Mouse (Mus musculus): ENCODE results near the gene Hacd1. TPM values are rescaled to one million over a fixed set of nuclear protein-coding genes. Genes with fewer than 3 reads are reported as not detected.
A peak's percentile ranks its signal among the peaks of the same experiment; 100 is the strongest.

Gene Hacd1
- polyA plus RNA-seq, 1 experiment from 2014 or later, result 32.0 TPM

DNA sequence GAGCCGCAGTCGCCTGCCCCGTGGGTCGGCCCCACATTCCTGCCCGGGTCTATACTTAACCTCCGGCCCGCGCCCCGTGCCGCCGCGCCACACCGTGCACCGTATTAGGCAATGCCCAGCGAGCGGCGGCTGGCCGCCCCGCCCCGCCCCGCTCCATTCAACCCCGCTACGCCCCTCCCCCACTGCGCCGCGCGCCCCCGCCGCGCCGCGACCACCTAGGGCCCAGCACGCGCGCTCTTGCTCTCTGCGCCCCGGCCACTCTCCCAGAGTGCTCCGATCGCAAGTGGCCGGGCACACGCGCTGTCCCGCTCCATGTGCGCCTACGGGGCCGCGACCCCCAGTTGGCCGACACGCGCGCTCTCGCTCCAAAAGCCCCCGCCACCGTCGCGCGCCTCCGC is 768 bp downstream of the Hacd1 start:
- no peaks in the 10 kb centered on the region for H3K27me3 ChIP-seq
- under 1% methylated on average over 56 of the region's 58 CpGs for WGBS
- no peaks in the 10 kb centered on the region for H3K36me3 ChIP-seq (replicated peaks)
- ATAC-seq (ENCODE audit: low FRiP score), result peak; percentile 94
- H3K4me1 ChIP-seq, result peaks cover 6% of the 10 kb centered on the region
- H3K4me3 ChIP-seq (replicated peaks), result peak overlapping the region; percentile 72
- H3K9me3 ChIP-seq, result no peaks in the 10 kb centered on the region
- H3K9ac ChIP-seq, result peak overlapping the region; percentile 79
- peak overlapping the region; percentile 73 for H3K4me2 ChIP-seq
- peak overlapping the region; percentile 89 for H3K27ac ChIP-seq

DNA sequence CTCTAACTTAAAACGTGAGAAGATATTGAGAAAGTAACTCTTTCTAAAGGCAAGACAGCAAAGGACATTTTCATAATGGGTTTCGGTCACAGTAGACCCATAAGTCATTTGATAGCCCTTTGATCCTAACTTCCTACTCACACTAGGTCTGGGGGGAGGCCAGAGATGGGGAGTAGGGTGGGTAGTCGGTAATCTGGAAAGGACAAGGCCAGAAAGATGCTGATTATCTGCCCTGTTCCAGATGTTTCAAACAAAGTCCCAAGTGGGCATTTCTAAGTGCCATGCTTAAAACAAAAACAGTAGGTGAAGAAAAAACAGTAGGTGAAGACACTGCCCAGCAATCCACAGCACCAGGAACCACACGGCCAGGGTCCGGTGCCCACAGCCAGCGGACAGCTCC is 1.2 kb downstream of the Hacd1 start:
- no peaks in the 10 kb centered on the region for H3K27me3 ChIP-seq
- H3K9me3 ChIP-seq, result no peaks in the 10 kb centered on the region
- peak overlapping the region; percentile 79 for H3K9ac ChIP-seq
- H3K4me3 ChIP-seq (replicated peaks), result peak overlapping the region; percentile 72
- H3K36me3 ChIP-seq (replicated peaks), result no peaks in the 10 kb centered on the region
- peaks cover 6% of the 10 kb centered on the region for H3K4me1 ChIP-seq
- ATAC-seq (ENCODE audit: low FRiP score), result peak; percentile 7
- peak overlapping the region; percentile 89 for H3K27ac ChIP-seq
- peak overlapping the region; percentile 73 for H3K4me2 ChIP-seq
- 7% methylated on average over 6 of the region's 6 CpGs for WGBS

DNA sequence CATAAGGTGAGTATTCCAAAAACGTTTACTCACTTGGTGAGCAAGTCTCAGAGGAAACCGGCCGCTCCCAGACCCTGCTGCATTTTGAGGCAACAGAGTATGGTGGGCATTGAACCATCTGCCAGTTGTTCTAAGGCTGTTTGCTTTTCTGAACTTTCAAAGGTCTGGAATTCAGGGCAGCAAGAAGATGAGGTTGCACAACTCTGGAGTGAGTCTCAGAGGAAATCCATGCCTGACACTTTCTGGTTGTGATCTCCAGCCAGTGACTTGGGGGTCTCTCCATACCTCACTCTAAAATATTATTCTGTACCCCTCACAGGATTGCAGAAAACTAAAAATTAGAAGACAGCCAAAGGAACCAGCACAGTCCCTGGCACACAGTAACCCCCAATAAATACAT is 1.8 kb downstream of the Hacd1 start:
- no peak overlapping the region for H3K27ac ChIP-seq
- H3K4me2 ChIP-seq, result no peak overlapping the region
- no peaks in the 10 kb centered on the region for H3K9me3 ChIP-seq
- 56% methylated on average over 3 of the region's 3 CpGs for WGBS
- ATAC-seq (ENCODE audit: low FRiP score), result no peak
- no peak overlapping the region for H3K9ac ChIP-seq
- H3K4me3 ChIP-seq (replicated peaks), result no peak overlapping the region
- H3K27me3 ChIP-seq, result no peaks in the 10 kb centered on the region
- peaks cover 6% of the 10 kb centered on the region for H3K4me1 ChIP-seq
- no peaks in the 10 kb centered on the region for H3K36me3 ChIP-seq (replicated peaks)

DNA sequence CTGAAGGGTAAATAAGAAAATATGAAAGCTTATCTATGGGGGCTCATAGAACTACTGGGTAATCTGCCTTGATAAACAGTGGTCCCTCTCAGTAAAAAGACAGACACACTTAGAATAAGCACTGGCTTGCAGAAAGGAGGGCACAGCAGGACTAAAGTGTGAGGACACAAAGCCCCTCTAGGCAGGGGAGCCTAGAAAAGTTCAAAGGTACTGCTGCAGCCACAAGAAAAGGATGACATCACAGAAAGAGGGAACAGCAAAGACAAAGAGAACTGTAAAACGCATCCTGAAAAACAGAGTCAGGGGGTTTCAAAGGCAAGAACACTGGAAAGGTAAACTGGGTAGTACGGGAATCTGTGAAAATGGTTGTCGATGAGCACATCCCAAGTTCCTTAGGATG is 2.3 kb downstream of the Hacd1 start:
- no peaks in the 10 kb centered on the region for H3K9me3 ChIP-seq
- H3K27me3 ChIP-seq, result no peaks in the 10 kb centered on the region
- H3K9ac ChIP-seq, result no peak overlapping the region
- no peak overlapping the region for H3K27ac ChIP-seq
- H3K36me3 ChIP-seq (replicated peaks), result no peaks in the 10 kb centered on the region
- no peak overlapping the region for H3K4me3 ChIP-seq (replicated peaks)
- WGBS, result 39% methylated on average over 3 of the region's 3 CpGs
- no peak for ATAC-seq (ENCODE audit: low FRiP score)
- peaks cover 6% of the 10 kb centered on the region for H3K4me1 ChIP-seq
- no peak overlapping the region for H3K4me2 ChIP-seq

DNA sequence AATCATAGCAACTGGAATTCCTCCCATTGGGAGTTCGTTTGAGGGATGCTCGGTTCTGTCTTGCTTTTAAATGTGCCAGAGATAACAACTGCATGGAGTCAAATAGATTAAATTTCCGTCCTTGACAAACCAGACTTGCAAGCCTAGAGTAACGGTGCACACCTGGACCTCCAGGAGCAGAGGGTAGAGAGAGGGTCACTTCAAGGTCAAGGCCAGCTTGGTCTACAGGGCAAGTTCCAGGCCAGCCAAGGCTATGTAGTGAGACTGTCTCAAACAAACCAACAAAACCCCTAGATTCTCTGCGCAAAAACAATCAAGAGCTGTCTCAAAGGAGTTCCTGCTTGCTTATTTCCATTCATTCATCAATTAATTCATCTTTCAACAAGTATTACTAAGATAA is 7.1 kb downstream of the Hacd1 start:
- ATAC-seq (ENCODE audit: low FRiP score), result no peak
- no peak overlapping the region for H3K4me2 ChIP-seq
- H3K27me3 ChIP-seq, result no peaks in the 10 kb centered on the region
- H3K9me3 ChIP-seq, result no peaks in the 10 kb centered on the region
- WGBS, result 82% methylated on average over 5 of the region's 5 CpGs
- no peak overlapping the region for H3K9ac ChIP-seq
- H3K36me3 ChIP-seq (replicated peaks), result no peaks in the 10 kb centered on the region
- no peak overlapping the region for H3K27ac ChIP-seq
- peaks cover 3% of the 10 kb centered on the region; the same call in 1 of the 2 replicates for H3K4me1 ChIP-seq
- no peak overlapping the region for H3K4me3 ChIP-seq (replicated peaks)

DNA sequence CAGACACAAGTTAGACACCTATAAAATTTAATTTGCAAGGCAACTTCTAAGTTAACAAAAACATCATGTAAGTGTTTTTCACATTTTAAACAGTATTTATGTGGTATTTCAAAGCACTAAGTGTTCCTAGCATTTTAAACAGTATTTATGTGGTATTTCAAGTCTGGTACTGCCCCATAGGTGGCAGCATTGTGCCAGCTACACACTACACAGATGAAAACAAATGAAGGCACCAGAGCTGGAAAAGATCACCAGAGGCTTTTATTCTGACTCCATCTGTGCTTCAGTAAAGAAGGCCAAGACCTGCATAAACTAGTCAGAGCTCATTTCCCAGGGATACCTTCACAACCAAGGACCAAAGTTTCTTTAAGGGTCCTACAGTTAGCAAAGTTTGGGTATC is 7.6 kb downstream of the Hacd1 start:
- Histone ChIP-seq H3K9ac (no peak overlapping the region), H3K4me2 (no peak overlapping the region), H3K4me3 (replicated peaks) (no peak overlapping the region), H3K27ac (no peak overlapping the region), H3K4me1 (peaks cover 4% of the 10 kb centered on the region; the same call in 1 of the 2 replicates), H3K9me3 (no peaks in the 10 kb centered on the region), H3K27me3 (no peaks in the 10 kb centered on the region), H3K36me3 (replicated peaks) (no peaks in the 10 kb centered on the region)
- ATAC-seq (ENCODE audit: low FRiP score), result peak; percentile 80

DNA sequence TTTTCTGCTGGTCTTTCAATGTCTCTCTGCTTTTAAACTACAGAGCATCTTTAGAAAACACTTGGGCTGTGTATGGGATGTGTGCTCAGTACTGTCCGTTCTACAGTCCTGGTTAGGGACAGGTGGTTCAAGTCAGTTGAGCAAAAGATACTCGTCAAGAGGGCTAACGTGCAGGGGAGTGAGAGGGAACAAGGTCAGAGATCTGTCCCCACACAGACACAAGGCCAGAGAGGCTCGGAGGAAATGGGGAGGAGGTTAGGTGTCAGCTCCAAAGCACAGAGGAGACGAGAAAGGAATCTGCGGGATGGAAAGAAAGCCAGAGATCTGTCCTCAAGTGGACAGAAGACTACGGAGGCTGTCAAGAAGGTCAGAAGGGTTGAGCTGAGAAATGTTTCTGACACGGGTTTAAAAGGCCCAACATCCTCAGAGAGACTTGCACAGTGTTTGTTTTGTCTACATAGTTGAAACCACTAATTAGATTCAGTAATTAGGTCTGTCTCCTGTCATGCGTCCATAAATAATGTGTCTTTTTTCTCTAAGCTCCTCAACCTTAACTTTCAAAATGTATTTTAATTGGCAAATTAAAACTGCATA is 12.3 kb downstream of the Hacd1 start:
- WGBS, result 46% methylated on average over 9 of the region's 9 CpGs
- Histone ChIP-seq H3K9ac (no peak overlapping the region), H3K4me3 (replicated peaks) (no peak overlapping the region), H3K4me2 (no peak overlapping the region), H3K27ac (no peak overlapping the region), H3K4me1 (peaks cover 4% of the 10 kb centered on the region; the same call in 1 of the 2 replicates), H3K36me3 (replicated peaks) (no peaks in the 10 kb centered on the region), H3K9me3 (no peaks in the 10 kb centered on the region), H3K27me3 (no peaks in the 10 kb centered on the region)
- ATAC-seq (ENCODE audit: low FRiP score), result no peak

DNA sequence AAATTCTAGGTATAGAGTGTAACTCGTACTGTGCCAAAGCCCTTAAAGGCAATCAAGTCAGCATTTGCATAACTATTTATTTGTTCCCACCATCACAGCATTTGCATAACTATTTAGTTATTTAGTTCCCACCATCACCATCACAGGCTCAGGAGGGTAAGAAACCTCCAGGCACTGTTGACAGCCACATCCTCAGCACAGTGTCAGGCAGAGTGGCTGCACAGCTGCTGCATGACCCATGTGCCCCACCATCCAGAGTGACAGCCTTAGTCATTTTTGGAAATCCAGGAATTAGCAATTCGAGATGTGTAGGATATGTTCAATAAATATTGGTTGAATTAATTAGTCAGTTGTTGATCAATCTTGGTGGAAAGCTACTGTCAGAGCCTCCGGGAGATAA is 12.9 kb downstream of the Hacd1 start:
- WGBS, result 74% methylated on average over 3 of the region's 3 CpGs
- ATAC-seq (ENCODE audit: low FRiP score), result no peak
- Histone ChIP-seq H3K4me3 (replicated peaks) (no peak overlapping the region), H3K36me3 (replicated peaks) (no peaks in the 10 kb centered on the region), H3K27ac (no peak overlapping the region), H3K4me2 (no peak overlapping the region), H3K4me1 (peaks cover 4% of the 10 kb centered on the region; the same call in 1 of the 2 replicates), H3K9me3 (no peaks in the 10 kb centered on the region), H3K27me3 (no peaks in the 10 kb centered on the region), H3K9ac (no peak overlapping the region)

DNA sequence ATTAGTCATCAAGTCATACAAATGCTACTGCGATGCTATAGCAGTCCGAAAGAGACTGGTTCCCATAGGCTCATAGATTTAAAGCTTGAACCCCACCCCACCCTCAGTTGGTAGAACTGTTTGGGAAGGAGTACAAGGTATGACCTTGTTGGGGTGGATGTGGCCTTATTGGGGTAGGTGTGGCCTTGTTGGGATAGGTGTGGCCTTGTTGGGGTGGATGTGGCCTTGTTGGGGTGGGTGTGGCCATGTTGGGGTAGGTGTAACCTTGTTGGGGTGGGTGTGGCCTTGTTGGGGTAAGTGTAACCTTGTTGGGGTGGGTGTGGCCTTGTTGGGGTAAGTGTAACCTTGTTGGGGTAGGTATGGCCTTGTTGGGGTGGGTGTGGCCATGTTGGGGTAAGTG is 14.7 kb downstream of the Hacd1 start:
- H3K36me3 ChIP-seq (replicated peaks), result no peaks in the 10 kb centered on the region
- H3K4me3 ChIP-seq (replicated peaks), result no peak overlapping the region
- H3K27me3 ChIP-seq, result no peaks in the 10 kb centered on the region
- no peaks in the 10 kb centered on the region for H3K9me3 ChIP-seq
- no peak overlapping the region for H3K9ac ChIP-seq
- peaks cover 4% of the 10 kb centered on the region; the same call in 1 of the 2 replicates for H3K4me1 ChIP-seq
- no peak overlapping the region for H3K4me2 ChIP-seq
- no peak overlapping the region for H3K27ac ChIP-seq
- WGBS, result 93% methylated on average over 2 of the region's 2 CpGs
- no peak for ATAC-seq (ENCODE audit: low FRiP score)

DNA sequence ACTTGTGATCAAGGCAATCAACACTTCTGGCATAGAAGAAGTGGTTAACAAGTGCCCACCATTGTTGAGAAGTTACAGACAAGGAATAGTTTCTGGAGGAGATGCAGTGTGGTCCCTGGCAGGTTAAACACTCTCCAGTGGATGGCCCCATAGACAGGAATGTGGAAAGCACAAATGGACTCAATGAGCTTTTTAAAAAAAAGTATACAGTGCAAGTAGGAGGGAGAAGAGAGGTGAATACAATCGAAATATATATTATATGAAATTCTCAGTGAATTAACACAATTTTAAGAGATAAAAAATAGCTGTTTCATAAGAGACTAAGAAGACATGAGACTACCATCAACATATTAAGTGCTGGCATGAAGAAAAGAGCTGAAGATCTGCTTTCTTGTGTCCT is 36.7 kb downstream of the Hacd1 start:
- Histone ChIP-seq H3K4me1 (no peaks in the 10 kb centered on the region), H3K4me3 (replicated peaks) (no peak overlapping the region), H3K27me3 (no peaks in the 10 kb centered on the region), H3K36me3 (replicated peaks) (no peaks in the 10 kb centered on the region), H3K4me2 (no peak overlapping the region), H3K27ac (no peak overlapping the region), H3K9ac (no peak overlapping the region), H3K9me3 (no peaks in the 10 kb centered on the region)
- ATAC-seq (ENCODE audit: low FRiP score), result no peak
- WGBS, result 85% methylated on average over 1 of the region's 1 CpGs

DNA sequence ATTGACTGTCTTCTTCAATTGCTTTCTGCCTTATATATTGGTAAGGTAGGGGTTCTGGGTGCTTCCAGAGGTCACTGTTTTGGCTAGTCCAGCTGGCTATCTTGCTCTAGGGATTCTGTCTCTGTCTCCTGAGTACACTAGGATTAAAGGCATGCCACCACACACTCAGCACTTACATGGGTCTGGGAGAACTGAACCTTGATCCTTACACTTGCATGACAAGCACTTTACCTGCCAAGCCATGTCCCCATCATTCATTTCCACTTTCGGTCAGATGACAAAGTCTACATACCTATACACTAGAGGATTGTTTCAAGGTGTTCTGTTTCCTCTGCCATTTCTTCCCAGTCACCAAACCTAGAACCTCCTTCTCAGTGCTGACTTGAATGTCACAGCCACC is 50.8 kb downstream of the Hacd1 start:
- H3K4me1 ChIP-seq, result no peaks in the 10 kb centered on the region
- WGBS, result 94% methylated on average over 1 of the region's 1 CpGs
- no peaks in the 10 kb centered on the region for H3K27me3 ChIP-seq
- no peak for ATAC-seq (ENCODE audit: low FRiP score)
- no peak overlapping the region for H3K27ac ChIP-seq
- H3K9me3 ChIP-seq, result no peaks in the 10 kb centered on the region
- no peak overlapping the region for H3K9ac ChIP-seq
- no peaks in the 10 kb centered on the region for H3K36me3 ChIP-seq (replicated peaks)
- H3K4me2 ChIP-seq, result no peak overlapping the region
- H3K4me3 ChIP-seq (replicated peaks), result no peak overlapping the region

DNA sequence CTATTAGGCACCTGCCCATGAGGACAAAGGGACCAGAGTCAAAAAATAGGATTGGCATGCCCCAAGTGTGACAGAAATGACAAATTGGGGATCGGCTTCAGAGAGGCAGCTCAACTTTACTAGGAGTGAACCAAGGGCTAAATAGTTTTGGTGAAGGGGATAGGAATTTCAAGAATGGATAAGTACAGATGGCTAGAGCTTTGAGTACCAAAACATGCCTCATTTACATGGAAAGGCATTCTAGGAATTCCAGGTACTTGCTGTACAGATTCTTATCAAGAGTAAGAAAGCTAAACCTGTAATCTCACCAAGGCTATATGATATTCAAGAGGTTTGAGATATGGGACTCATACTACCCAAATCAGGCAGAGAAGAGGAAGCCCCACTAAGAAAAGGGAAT is 95.8 kb downstream of the Hacd1 start:
- no peak overlapping the region for H3K27ac ChIP-seq
- WGBS, result 90% methylated on average over 1 of the region's 1 CpGs
- no peak for ATAC-seq (ENCODE audit: low FRiP score)

DNA sequence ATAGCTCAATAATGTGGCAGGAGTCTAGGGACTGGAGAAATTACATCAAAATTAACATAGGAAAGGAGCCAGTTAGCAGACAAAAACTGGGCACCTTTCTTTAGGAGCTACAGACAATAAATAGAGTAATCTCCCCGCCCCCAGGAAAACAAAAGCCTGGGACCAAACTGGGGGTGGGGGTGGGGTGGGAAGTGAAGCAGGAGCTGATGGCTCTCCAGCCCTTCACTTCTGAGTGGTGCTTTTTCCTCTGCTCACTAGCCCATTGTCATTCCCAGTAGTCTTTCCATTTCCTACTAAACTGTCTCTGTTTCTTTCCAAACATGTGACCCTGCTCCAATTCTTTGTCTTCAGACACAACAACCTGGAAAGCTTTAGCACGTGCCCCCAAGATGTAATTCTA is 99.5 kb downstream of the Hacd1 start:
- no peak overlapping the region for H3K4me2 ChIP-seq
- no peak for ATAC-seq (ENCODE audit: low FRiP score)
- WGBS, result 40% methylated on average over 2 of the region's 2 CpGs

More for the DNA sequence above, 95.8 kb downstream of the Hacd1 start:
- H3K9ac ChIP-seq, result no peak overlapping the region
- no peak overlapping the region for H3K4me3 ChIP-seq (replicated peaks)
- no peaks in the 10 kb centered on the region for H3K9me3 ChIP-seq
- H3K4me1 ChIP-seq, result no peaks in the 10 kb centered on the region
- H3K36me3 ChIP-seq (replicated peaks), result no peaks in the 10 kb centered on the region
- no peak overlapping the region for H3K4me2 ChIP-seq
- H3K27me3 ChIP-seq, result no peaks in the 10 kb centered on the region

More for the DNA sequence above, 99.5 kb downstream of the Hacd1 start:
- H3K4me1 ChIP-seq, result no peaks in the 10 kb centered on the region
- H3K9ac ChIP-seq, result no peak overlapping the region
- H3K27me3 ChIP-seq, result no peaks in the 10 kb centered on the region
- H3K9me3 ChIP-seq, result no peaks in the 10 kb centered on the region
- no peak overlapping the region for H3K27ac ChIP-seq
- H3K36me3 ChIP-seq (replicated peaks), result no peaks in the 10 kb centered on the region
- H3K4me3 ChIP-seq (replicated peaks), result no peak overlapping the region
